Mouse (Mus musculus): ENCODE measurements around the gene Svs1. TPM values are rescaled to one million over a fixed set of nuclear protein-coding genes. Genes with fewer than 3 reads are reported as not detected.

Svs1 gene
- not detected in 2 replicates for polyA plus RNA-seq (2015; fragmentation: Nextera tagmentation; extraction: Ambion mirVana)

GRCm38 (mm10) chr6:48986444-48986990 is at the start of gene Svs1:
Gene Svs1 (plus strand): TSS chr6:48986861.

DNA sequence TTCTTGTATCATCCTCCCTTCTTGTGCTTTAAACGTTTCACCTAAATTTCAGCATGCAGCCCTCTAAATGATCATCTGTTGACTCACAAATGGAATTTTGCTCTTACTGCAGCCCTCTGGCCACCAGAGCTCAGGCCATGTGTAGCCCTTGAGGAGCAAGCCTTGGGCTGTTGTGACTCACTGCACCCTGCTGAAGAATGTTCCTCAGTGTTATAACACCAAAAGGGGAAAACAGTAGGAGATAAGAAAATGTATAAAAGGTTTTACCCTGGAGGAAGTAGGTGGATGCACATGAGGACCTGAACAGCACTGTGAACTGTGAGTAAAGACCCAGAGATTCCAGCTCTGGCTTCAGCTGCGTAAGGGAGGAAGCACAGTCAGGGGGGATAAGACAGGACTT is 12.0 kb upstream of the Svs1 start, which contains the start of gene Doxl2:
Gene Doxl2 (plus strand): TSS at position 301 of the 400 bp plus-strand sequence.

DNA sequence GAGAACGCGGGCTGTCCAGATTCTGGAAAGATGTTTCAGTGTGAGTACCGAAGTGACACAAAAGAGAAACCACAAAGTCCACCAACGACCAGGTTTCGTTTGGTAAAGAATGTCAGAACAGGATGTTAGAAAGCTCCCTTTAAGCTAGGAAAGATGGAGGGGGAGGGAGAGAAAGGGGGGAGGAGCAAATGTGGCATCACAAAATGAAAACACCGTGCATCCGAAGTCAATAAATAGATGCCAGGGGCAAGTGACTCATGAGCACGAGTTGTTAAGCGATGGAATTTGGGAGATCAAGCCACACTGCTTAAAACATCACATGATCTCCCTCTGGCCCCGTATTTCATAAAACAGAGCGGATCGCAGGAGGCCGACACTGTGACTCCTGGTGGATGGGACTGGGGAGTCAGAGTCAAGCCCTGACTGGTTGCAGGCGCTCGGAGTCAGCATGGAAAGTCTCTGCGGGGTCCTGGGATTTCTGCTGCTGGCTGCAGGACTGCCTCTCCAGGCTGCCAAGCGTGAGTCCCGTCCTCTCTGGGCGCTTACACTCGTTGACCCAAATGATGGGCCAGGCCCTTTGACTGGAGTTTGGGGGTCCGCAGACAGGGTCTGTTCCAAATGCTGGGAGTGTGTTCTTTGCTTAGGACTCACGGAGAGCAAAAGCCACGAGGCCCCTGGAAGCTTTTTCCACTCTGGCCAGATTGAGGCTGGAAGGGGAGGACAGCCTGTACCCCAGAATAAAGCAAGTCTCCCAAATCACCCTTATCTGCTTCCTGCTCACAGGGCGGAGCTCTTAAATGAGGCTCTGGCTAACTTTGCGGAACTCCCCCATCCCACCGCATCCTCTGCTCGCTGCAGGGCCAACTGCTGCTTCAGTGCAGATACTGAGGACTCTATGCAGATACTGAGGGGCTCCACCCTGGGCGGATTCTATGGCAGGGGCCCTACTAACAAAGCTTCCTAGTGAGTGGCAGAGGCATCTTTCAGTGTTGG is 49.9 kb downstream of the Svs1 start, which contains the start of gene Gpnmb:
Gene Gpnmb (plus strand): TSS at position 272 of the 993 bp plus-strand sequence.

Other genes with a start within 250 kb of the Svs1 start
- 18.4 and 28.7 TPM in 2 replicates for gene Gimap1, start 247.8 kb upstream of the Svs1 start, polyA plus RNA-seq (2015; fragmentation: Nextera tagmentation; extraction: Ambion mirVana)
- 17.8 and 24.8 TPM in 2 replicates for gene Gimap5, start 240.7 kb upstream of the Svs1 start, polyA plus RNA-seq (2015; fragmentation: Nextera tagmentation; extraction: Ambion mirVana)
- gene Gimap3, start 216.0 kb upstream of the Svs1 start, polyA plus RNA-seq (2015; fragmentation: Nextera tagmentation; extraction: Ambion mirVana): 1.6 and 2.8 TPM in 2 replicates
- gene Tmem176a, start 145.9 kb upstream of the Svs1 start, polyA plus RNA-seq (2015; fragmentation: Nextera tagmentation; extraction: Ambion mirVana): 50.5 and 64.7 TPM in 2 replicates
- gene Tmem176b, start 145.4 kb upstream of the Svs1 start, polyA plus RNA-seq (2015; fragmentation: Nextera tagmentation; extraction: Ambion mirVana): 105 and 133 TPM in 2 replicates
- gene Aoc1, start 114.0 kb upstream of the Svs1 start, polyA plus RNA-seq (2015; fragmentation: Nextera tagmentation; extraction: Ambion mirVana): 0.05 and 0.17 TPM in 2 replicates
- not detected in 2 replicates for gene 1600015I10Rik, start 57.0 kb upstream of the Svs1 start, polyA plus RNA-seq (2015; fragmentation: Nextera tagmentation; extraction: Ambion mirVana)
- not detected in 2 replicates for gene Doxl2, start 11.9 kb upstream of the Svs1 start, polyA plus RNA-seq (2015; fragmentation: Nextera tagmentation; extraction: Ambion mirVana)
- 0.25 and 0.38 TPM in 2 replicates for gene Gpnmb, start 49.7 kb downstream of the Svs1 start, polyA plus RNA-seq (2015; fragmentation: Nextera tagmentation; extraction: Ambion mirVana)
- 57.7 and 58.9 TPM in 2 replicates for gene Malsu1, start 86.9 kb downstream of the Svs1 start, polyA plus RNA-seq (2015; fragmentation: Nextera tagmentation; extraction: Ambion mirVana)
- gene Igf2bp3, start 228.1 kb downstream of the Svs1 start, polyA plus RNA-seq (2015; fragmentation: Nextera tagmentation; extraction: Ambion mirVana): 22.8 and 24.5 TPM in 2 replicates

Measured in spleen, postnatal 0 days (tissue).